Mouse (Mus musculus): ENCODE measurements around the gene Pir.

DNA sequence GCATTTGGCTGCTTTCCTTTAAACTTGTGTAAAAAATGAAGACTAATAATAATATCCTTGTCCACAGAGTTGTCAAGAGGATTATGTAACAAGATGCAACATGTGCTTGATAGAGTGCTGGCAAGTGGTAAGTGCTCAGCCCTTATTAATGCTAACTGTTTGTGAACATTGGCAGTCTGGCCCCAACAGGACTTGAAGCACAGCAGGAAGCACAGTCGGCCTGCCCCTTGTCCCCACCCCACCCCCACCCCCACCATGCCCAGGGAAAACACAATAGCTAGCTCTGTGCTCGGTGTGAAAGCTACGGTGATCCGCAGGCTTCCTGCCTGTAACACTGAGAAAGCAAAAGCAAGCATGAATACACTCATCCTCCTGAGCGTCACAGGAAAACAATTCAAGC is 23.5 kb upstream of the Pir start:
- no peak for TF ChIP-seq TCF12 (IDR thresholded peaks at IDR 0.05; ENCODE audit: low read depth, low read length)
- TF ChIP-seq GABPA (IDR thresholded peaks at IDR 0.05; ENCODE audit: insufficient replicate concordance, low read depth, low read length) = no peak
- no peak for TF ChIP-seq CTCF (conservative IDR thresholded peaks at IDR 0.05 in 1 of 2, IDR thresholded peaks at IDR 0.05 in 1 of 2; ENCODE audit: low read depth in 2 of 2, low read length in 2 of 2)
